Mouse (Mus musculus) lung, adult 2 months (tissue): ENCODE measurements around the gene Sfswap.

Experiments used
- CTCF ChIP-seq: fragments of 200-500 bp; IDR thresholded peaks from 2 replicates; pipeline ENCODE4 v1.5.1; 2011; ENCODE audit warnings: mild to moderate bottlenecking, low read length, control low read depth; ENCODE audit not compliant: insufficient read depth
- POLR2A ChIP-seq: fragments of 200-500 bp; IDR thresholded peaks from 2 replicates; pipeline ENCODE4 v1.6.1; 2011; ENCODE audit warnings: low read depth, mild to moderate bottlenecking, control low read depth, low read length, borderline replicate concordance; ENCODE audit errors: extremely low read depth

GRCm38 (mm10) chr5:129458109-129458508, 42.9 kb upstream of the Sfswap start:
- no peak for TF ChIP-seq CTCF
- TF ChIP-seq POLR2A = no peak
